ENCODE assay signal across 18 mouse cellular contexts in genomic region chr11:75340076-75340475, GRCm38 (mm10). TPM values are rescaled to one million over a fixed set of nuclear protein-coding genes. Genes with fewer than 3 reads are reported as not detected.
A peak's percentile ranks its signal among the peaks of the same experiment; 100 is the strongest.
DNase-seq lines count a peak whose midpoint lies in the region; ATAC-seq and TF ChIP-seq lines count a peak whose summit lies in the region.
"Had no signal": no experiment of that assay in that cellular context is flagged by ENCODE, and none has a peak within 500 bp of the region (broad histone marks: within the 10 kb centered on the region; RNA-seq: fewer than 3 reads in every experiment).

No protein-coding gene starts in this region.

- H3K27me3 ChIP-seq in heart, adult 2 months (ENCODE audit: control insufficient read depth, insufficient read depth, low read length) = no peaks in the 10 kb centered on the region
- H3K27me3 ChIP-seq in kidney, adult 2 months (replicated peaks; ENCODE audit: control insufficient read depth, insufficient read depth, low read length) = no peaks in the 10 kb centered on the region
- H3K27me3 ChIP-seq in kidney, embryonic 16.5 days (ENCODE audit: insufficient read depth, low read length) = no peaks in the 10 kb centered on the region
- no peaks in the 10 kb centered on the region for H3K27me3 ChIP-seq in midbrain, postnatal 0 days (ENCODE audit: insufficient read depth, low read length)
- no peaks in the 10 kb centered on the region for H3K27me3 ChIP-seq in midbrain, embryonic 11.5 days (ENCODE audit: control insufficient read depth, insufficient read depth, low read length)

- no peaks in the 10 kb centered on the region for H3K9me3 ChIP-seq in kidney, embryonic 16.5 days (ENCODE audit: low read length)
- no peaks in the 10 kb centered on the region for H3K9me3 ChIP-seq in midbrain, postnatal 0 days (ENCODE audit: low read length)
- no peaks in the 10 kb centered on the region for H3K9me3 ChIP-seq in midbrain, embryonic 11.5 days (ENCODE audit: control insufficient read depth, low read length)
- H3K9me3 ChIP-seq: G1E; limb, embryonic 10.5 days had no signal

- no peaks in the 10 kb centered on the region for H3K36me3 ChIP-seq in heart, adult 2 months (ENCODE audit: control insufficient read depth, insufficient read depth, low read length)
- peaks cover 5% of the 10 kb centered on the region for H3K36me3 ChIP-seq in kidney, adult 2 months (ENCODE audit: control insufficient read depth, insufficient read depth, low read length)
- H3K36me3 ChIP-seq in kidney, embryonic 16.5 days (ENCODE audit: insufficient read depth, low read length) = peaks cover 23% of the 10 kb centered on the region
- peaks cover 8% of the 10 kb centered on the region; the same call in 1 of the 2 replicates for H3K36me3 ChIP-seq in midbrain, postnatal 0 days (ENCODE audit: insufficient read depth, low read length)
- H3K36me3 ChIP-seq in midbrain, embryonic 11.5 days (ENCODE audit: control insufficient read depth, insufficient read depth, low read length) = peaks cover 13% of the 10 kb centered on the region

- H3K27ac ChIP-seq in heart, adult 2 months = peak overlapping the region; percentile 33
- no peak overlapping the region for H3K27ac ChIP-seq in kidney, adult 2 months (ENCODE audit: insufficient read depth, low read depth, low read length)
- H3K27ac ChIP-seq in kidney, embryonic 16.5 days (ENCODE audit: low read length) = no peak overlapping the region
- H3K27ac ChIP-seq in midbrain, postnatal 0 days (ENCODE audit: low read depth, low read length) = peak overlapping the region; percentile 51; the same call in 1 of the 2 replicates
- H3K27ac ChIP-seq in midbrain, embryonic 11.5 days (ENCODE audit: low read depth, low read length) = no peak overlapping the region
- H3K27ac ChIP-seq: limb, embryonic 10.5 days had no signal

- WGBS in heart, adult 2 months = 59% methylated on average over 14 of the region's 14 CpGs
- WGBS in kidney, adult 2 months = 73% methylated on average over 14 of the region's 14 CpGs
- WGBS in kidney, embryonic 16.5 days = 82% methylated on average over 14 of the region's 14 CpGs
- 83% methylated on average over 14 of the region's 14 CpGs for WGBS in midbrain, postnatal 0 days
- 95% methylated on average over 14 of the region's 14 CpGs for WGBS in midbrain, embryonic 11.5 days

- no peak for ATAC-seq in kidney, embryonic 16.5 days (ENCODE audit: low FRiP score, low TSS enrichment)
- ATAC-seq in midbrain, postnatal 0 days (ENCODE audit: low FRiP score) = no peak
- no peak for ATAC-seq in midbrain, embryonic 11.5 days (ENCODE audit: low FRiP score)

- intact Hi-C loops in heart, adult 2 months (cut with DNase I) = no loop called here

- peaks cover 4% of the 10 kb centered on the region for H3K4me1 ChIP-seq in heart, adult 2 months (ENCODE audit: control insufficient read depth, insufficient read depth, low read length)
- no peaks in the 10 kb centered on the region for H3K4me1 ChIP-seq in kidney, adult 2 months (ENCODE audit: control insufficient read depth, insufficient read depth, low read length)
- peaks cover 14% of the 10 kb centered on the region for H3K4me1 ChIP-seq in kidney, embryonic 16.5 days (ENCODE audit: insufficient read depth, low read length)
- no peaks in the 10 kb centered on the region for H3K4me1 ChIP-seq in midbrain, postnatal 0 days (ENCODE audit: insufficient read depth, low read length)
- H3K4me1 ChIP-seq in midbrain, embryonic 11.5 days (ENCODE audit: control insufficient read depth, insufficient read depth, low read length) = no peaks in the 10 kb centered on the region
- H3K4me1 ChIP-seq: limb, embryonic 10.5 days had no signal

- no peak for TF ChIP-seq CTCF in heart, adult 2 months (IDR thresholded peaks at IDR 0.05)
- no peak for TF ChIP-seq CTCF in kidney, adult 2 months (conservative IDR thresholded peaks at IDR 0.05; ENCODE audit: insufficient read depth, insufficient read length, low read depth, low read length)
- no peak for TF ChIP-seq CTCF in midbrain, postnatal 0 days (IDR thresholded peaks at IDR 0.05)

- DNase-seq in heart, adult 2 months = no peak
- DNase-seq in heart, adult 9 months (ENCODE audit: low spot score in 2 of 2) = no peak
- peak; percentile 76 for DNase-seq in kidney, adult 2 months
- DNase-seq in midbrain, postnatal 0 days (ENCODE audit: low spot score) = no peak
- DNase-seq in midbrain, embryonic 11.5 days (ENCODE audit: low spot score, missing footprints) = no peak
- DNase-seq in kidney, postnatal 4 days = peak; percentile 25 to 50
- no peak for DNase-seq in right cerebral cortex, adult 18-20 months
- DNase-seq: B cell, adult 2 months; cerebellum, adult 8-10 months; embryo, embryonic 11 days; gastrocnemius, postnatal 25 days; layer of hippocampus, postnatal 36 days; lung, embryonic 14.5 days; right cerebral cortex, postnatal 4 days; thymus, postnatal 14 days had no signal

- no peaks in the 10 kb centered on the region; the same call in 1 of the 2 replicates for H3K79me2 ChIP-seq in heart, adult 2 months (replicated peaks; ENCODE audit: control insufficient read depth, insufficient read depth, low read length)

- no peak overlapping the region for H3K4me2 ChIP-seq in kidney, embryonic 16.5 days (replicated peaks; ENCODE audit: low read depth, low read length)
- H3K4me2 ChIP-seq in midbrain, postnatal 0 days (ENCODE audit: low read depth, low read length, poor library complexity, severe bottlenecking) = no peak overlapping the region
- H3K4me2 ChIP-seq in midbrain, embryonic 11.5 days = no peak overlapping the region
- H3K4me2 ChIP-seq: lung, embryonic 14.5 days had no signal

- TF ChIP-seq POLR2A in heart, adult 2 months (IDR thresholded peaks at IDR 0.05; ENCODE audit: insufficient read depth, low read depth, low read length) = no peak
- TF ChIP-seq POLR2A in kidney, adult 2 months (IDR thresholded peaks at IDR 0.05; ENCODE audit: low read depth, low read length) = no peak

- H3K9ac ChIP-seq in heart, adult 2 months (ENCODE audit: low read depth, low read length) = no peak overlapping the region
- H3K9ac ChIP-seq in kidney, embryonic 16.5 days (replicated peaks; ENCODE audit: low read length) = no peak overlapping the region
- no peak overlapping the region for H3K9ac ChIP-seq in midbrain, postnatal 0 days (replicated peaks; ENCODE audit: low read length, poor library complexity, severe bottlenecking)
- no peak overlapping the region for H3K9ac ChIP-seq in midbrain, embryonic 11.5 days (ENCODE audit: low read length)
- H3K9ac ChIP-seq: lung, embryonic 14.5 days had no signal

- no peak for TF ChIP-seq EP300 in heart, adult 2 months (IDR thresholded peaks at IDR 0.05; ENCODE audit: insufficient read depth, low read depth, low read length)

- H3K4me3 ChIP-seq in heart, adult 2 months = no peak overlapping the region
- H3K4me3 ChIP-seq in kidney, adult 2 months (ENCODE audit: insufficient read depth, low read depth, low read length) = no peak overlapping the region
- H3K4me3 ChIP-seq in kidney, embryonic 16.5 days (ENCODE audit: low read length) = no peak overlapping the region
- no peak overlapping the region for H3K4me3 ChIP-seq in midbrain, postnatal 0 days (ENCODE audit: low read depth, low read length)
- no peak overlapping the region for H3K4me3 ChIP-seq in midbrain, embryonic 11.5 days (ENCODE audit: low read depth, low read length)
- H3K4me3 ChIP-seq: limb, embryonic 10.5 days had no signal

RNA-seq across cellular contexts. Expression of gene Rpa1, which starts 8.0 kb away (rescaled TPM):
- 10 to 100 TPM; 54.8 to 60.7 TPM for total RNA-seq in heart, adult 2 months (2021)
- polyA plus RNA-seq in heart, adult 2 months (2012; rRNA removed) = 16.8 and 24.8 TPM in 2 replicates
- 17.0 and 21.3 TPM in 2 replicates for polyA plus RNA-seq in kidney, adult 2 months (2012; rRNA removed)
- polyA plus RNA-seq in kidney, embryonic 16.5 days (2015; fragmentation: Nextera tagmentation; extraction: Ambion mirVana) = 119 and 129 TPM in 2 replicates
- total RNA-seq in midbrain, postnatal 0 days (2014; rRNA removed) = 35.9 and 47.6 TPM in 2 replicates
- 43.8 TPM in 2 replicates for polyA plus RNA-seq in midbrain, postnatal 0 days (2015; fragmentation: Nextera tagmentation; extraction: Ambion mirVana)
- polyA plus RNA-seq in midbrain, embryonic 11.5 days (2014; fragmentation: Nextera tagmentation; extraction: Ambion mirVana) = 124 and 126 TPM in 2 replicates

RNA-seq across cellular contexts. Expression of gene Smyd4, which starts 8.2 kb away (rescaled TPM):
- total RNA-seq in heart, adult 2 months (2021) = 1 to 10 TPM; 5.7 to 6.4 TPM
- 3.2 and 3.9 TPM in 2 replicates for polyA plus RNA-seq in heart, adult 2 months (2012; rRNA removed)
- 7.1 and 7.2 TPM in 2 replicates for polyA plus RNA-seq in kidney, adult 2 months (2012; rRNA removed)
- polyA plus RNA-seq in kidney, embryonic 16.5 days (2015; fragmentation: Nextera tagmentation; extraction: Ambion mirVana) = 14.9 and 15.3 TPM in 2 replicates
- 11.0 and 16.7 TPM in 2 replicates for total RNA-seq in midbrain, postnatal 0 days (2014; rRNA removed)
- polyA plus RNA-seq in midbrain, postnatal 0 days (2015; fragmentation: Nextera tagmentation; extraction: Ambion mirVana) = 15.2 and 16.8 TPM in 2 replicates
- polyA plus RNA-seq in midbrain, embryonic 11.5 days (2014; fragmentation: Nextera tagmentation; extraction: Ambion mirVana) = 11.6 and 13.1 TPM in 2 replicates

Comparison
In these comparisons a context has a peak if more than half of its experiments do, and no peak if none do; other contexts are left out.
1. H3K27ac ChIP-seq: peak in heart, adult 2 months (single experiment) and midbrain, postnatal 0 days (single experiment); none in kidney, adult 2 months (single experiment), kidney, embryonic 16.5 days (single experiment) and midbrain, embryonic 11.5 days (single experiment).
2. DNase-seq: peak in kidney, adult 2 months (single experiment) and kidney, postnatal 4 days (2 of 2); none in heart, adult 2 months (0 of 2), heart, adult 9 months (0 of 2), midbrain, postnatal 0 days (single experiment), midbrain, embryonic 11.5 days (single experiment) and right cerebral cortex, adult 18-20 months (single experiment).